Mouse (Mus musculus) heart, postnatal 0 days (tissue): ENCODE results near the gene Tmem131l.

ENCODE experiments used
- CTCF ChIP-seq: IDR thresholded peaks from 2 replicates; pipeline ENCODE4 v1.5.1; 2016; ENCODE audit warnings: antibody characterized with exemption, control low read depth, low read depth
- EP300 ChIP-seq: IDR thresholded peaks from 2 replicates; pipeline ENCODE4 v1.6.1; 2016; ENCODE audit warnings: antibody characterized with exemption, low read depth

DNA sequence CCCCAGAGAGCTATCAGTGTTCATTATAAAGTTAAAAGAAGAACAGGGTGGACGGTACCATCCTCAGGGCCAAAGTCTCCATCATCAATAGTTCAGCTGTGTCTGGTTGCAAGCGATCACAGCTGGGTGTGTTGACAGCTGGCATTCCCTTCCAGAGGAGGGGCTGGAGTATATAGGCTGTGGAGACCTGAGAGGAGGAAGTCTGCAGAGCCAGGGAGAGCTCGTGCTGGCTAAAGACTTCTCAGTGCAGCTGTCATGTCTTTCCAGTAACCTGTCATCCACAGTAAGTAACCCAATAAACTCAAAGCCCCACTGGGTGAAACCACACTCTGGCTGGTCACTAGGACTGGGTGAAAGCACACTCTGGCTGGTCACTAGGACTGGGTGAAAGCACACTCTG is 77.4 kb downstream of the Tmem131l start:
- TF ChIP-seq CTCF (no peak), EP300 (no peak)
